Mouse (Mus musculus): ENCODE results near the gene Tcf25. TPM values are rescaled to one million over a fixed set of nuclear protein-coding genes. Genes with fewer than 3 reads are reported as not detected.
A peak's percentile ranks its signal among the peaks of the same experiment; 100 is the strongest.
"Not testable (repeated sequence)": the region's sequence is repeated elsewhere in the genome, so short reads cannot be mapped to it uniquely, and the experiment has no call there.

The Tcf25 gene
- polyA plus RNA-seq, 1 experiment from 2014 or later = 146 TPM

DNA sequence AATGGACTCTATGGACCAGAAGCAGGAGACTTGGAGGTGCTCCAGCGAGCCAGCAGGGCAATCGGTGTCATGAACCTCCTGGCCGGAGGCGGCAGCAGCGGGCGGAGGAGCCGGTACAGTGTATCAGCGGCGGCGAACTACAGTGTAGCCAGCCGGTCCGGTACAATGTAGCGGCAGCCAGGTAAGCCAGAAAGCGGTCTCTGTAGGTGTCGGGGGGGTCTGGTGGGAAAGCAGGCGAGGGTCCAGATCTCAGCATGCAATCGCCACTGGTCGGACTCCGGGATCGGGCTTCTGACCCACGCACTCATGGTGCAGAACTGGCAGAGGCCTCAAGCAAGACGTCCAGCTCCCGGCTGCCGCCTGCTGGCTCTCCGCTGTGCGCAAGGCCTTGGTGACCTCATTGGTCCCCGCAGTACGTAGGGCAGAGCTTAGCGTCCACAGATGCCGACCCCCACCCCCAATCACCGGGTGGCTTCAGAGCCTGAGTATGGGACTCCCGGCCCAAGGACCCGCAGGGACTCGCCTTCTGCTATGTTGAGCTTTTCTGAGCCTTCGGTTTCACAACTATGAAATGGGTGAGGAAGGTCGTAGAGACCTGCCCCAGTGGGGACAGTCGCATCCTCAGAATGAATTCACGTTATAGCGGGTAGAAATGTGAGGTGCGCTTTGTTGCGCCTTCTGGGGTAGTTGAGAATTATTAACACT, 69.5 kb downstream of the Tcf25 start:
- no peaks in the 10 kb centered on the region for H3K27me3 ChIP-seq (ENCODE audit: control insufficient read depth, insufficient read depth, low read length)
- peak overlapping the region; percentile 88 for H3K9ac ChIP-seq (ENCODE audit: low read length)
- peak overlapping the region; percentile 69 for H3K27ac ChIP-seq (replicated peaks)
- H3K36me3 ChIP-seq (ENCODE audit: control insufficient read depth, insufficient read depth, low read length) = no peaks in the 10 kb centered on the region
- no peak for TF ChIP-seq EP300 (optimal IDR thresholded peaks at IDR 0.05)
- TF ChIP-seq CTCF (IDR thresholded peaks at IDR 0.05; ENCODE audit: low read depth) = peak; percentile 73
- no peaks in the 10 kb centered on the region for H3K9me3 ChIP-seq (ENCODE audit: control insufficient read depth, low read length)
- H3K4me1 ChIP-seq (replicated peaks; ENCODE audit: control insufficient read depth, insufficient read depth) = no peaks in the 10 kb centered on the region
- ATAC-seq (ENCODE audit: low FRiP score, low TSS enrichment) = peak; percentile 94
- peak; percentile 94 for DNase-seq (ENCODE audit: low spot score)
- peak overlapping the region; percentile 79 for H3K4me3 ChIP-seq (ENCODE audit: low read depth, low read length)
- peak overlapping the region; percentile 77 for H3K4me2 ChIP-seq (replicated peaks; ENCODE audit: low read depth)
- 2% methylated on average over 41 of the region's 41 CpGs for WGBS

DNA sequence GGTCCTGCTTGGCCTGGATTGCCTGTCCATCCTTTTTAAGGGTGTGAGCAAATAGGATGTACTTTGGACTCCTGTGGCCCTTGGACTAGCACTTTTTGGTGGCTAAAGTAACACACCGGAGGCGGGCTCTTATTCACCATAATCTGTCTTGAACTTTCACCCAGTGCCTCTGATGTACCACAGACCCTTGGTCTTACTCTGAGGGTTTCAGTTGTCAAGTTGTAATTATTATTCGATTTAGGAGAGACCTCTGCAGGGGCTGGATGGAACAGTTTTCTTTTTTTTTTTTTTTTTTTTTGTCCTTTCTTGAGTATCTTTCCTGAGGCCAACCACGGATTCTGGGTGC, 70.0 kb downstream of the Tcf25 start:
- WGBS = 25% methylated on average over 4 of the region's 4 CpGs
- Histone ChIP-seq H3K9ac (ENCODE audit: low read length) (peak overlapping the region; percentile 88), H3K4me1 (replicated peaks; ENCODE audit: control insufficient read depth, insufficient read depth) (no peaks in the 10 kb centered on the region), H3K27me3 (ENCODE audit: control insufficient read depth, insufficient read depth, low read length) (no peaks in the 10 kb centered on the region), H3K27ac (replicated peaks) (peak overlapping the region; percentile 69), H3K4me2 (replicated peaks; ENCODE audit: low read depth) (peak overlapping the region; percentile 77), H3K36me3 (ENCODE audit: control insufficient read depth, insufficient read depth, low read length) (no peaks in the 10 kb centered on the region), H3K4me3 (ENCODE audit: low read depth, low read length) (peak overlapping the region; percentile 79), H3K9me3 (ENCODE audit: control insufficient read depth, low read length) (no peaks in the 10 kb centered on the region)
- ATAC-seq (ENCODE audit: low FRiP score, low TSS enrichment) (no peak), DNase-seq (ENCODE audit: low spot score) (peak; percentile 23)
- TF ChIP-seq EP300 (optimal IDR thresholded peaks at IDR 0.05) = no peak
- no peak for TF ChIP-seq CTCF (IDR thresholded peaks at IDR 0.05; ENCODE audit: low read depth)

DNA sequence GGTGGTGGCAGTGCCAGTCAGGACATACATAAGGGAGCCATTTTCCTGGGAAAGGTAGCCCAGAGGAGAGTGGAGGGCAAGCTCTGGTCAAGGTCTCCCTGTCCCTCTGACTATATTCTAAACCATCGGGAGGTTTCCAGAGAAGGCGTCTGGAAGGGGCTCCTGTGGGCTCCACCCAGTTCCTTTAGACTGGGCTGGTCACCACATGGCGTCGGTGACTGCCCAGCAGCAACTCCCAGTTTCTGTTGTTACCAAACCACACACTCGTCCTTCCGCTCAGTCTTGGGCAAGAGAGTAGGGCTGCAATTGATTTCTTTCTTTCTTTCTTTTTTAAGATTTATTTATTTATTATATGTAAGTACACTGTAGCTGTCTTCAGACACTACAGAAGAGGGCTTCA, 70.6 kb downstream of the Tcf25 start:
- DNase-seq (ENCODE audit: low spot score) = no peak
- Histone ChIP-seq H3K27me3 (ENCODE audit: control insufficient read depth, insufficient read depth, low read length) (no peaks in the 10 kb centered on the region), H3K9me3 (ENCODE audit: control insufficient read depth, low read length) (no peaks in the 10 kb centered on the region), H3K36me3 (ENCODE audit: control insufficient read depth, insufficient read depth, low read length) (no peaks in the 10 kb centered on the region), H3K4me1 (replicated peaks; ENCODE audit: control insufficient read depth, insufficient read depth) (no peaks in the 10 kb centered on the region), H3K4me2 (replicated peaks; ENCODE audit: low read depth) (no peak overlapping the region; the same call in 1 of the 2 replicates), H3K9ac (ENCODE audit: low read length) (no peak overlapping the region), H3K27ac (replicated peaks) (peak overlapping the region; percentile 46; the same call in 1 of the 2 replicates), H3K4me3 (ENCODE audit: low read depth, low read length) (no peak overlapping the region)
- 78% methylated on average over 6 of the region's 6 CpGs for WGBS
- no peak for ATAC-seq (ENCODE audit: low FRiP score, low TSS enrichment)
- TF ChIP-seq CTCF (IDR thresholded peaks at IDR 0.05; ENCODE audit: low read depth) (no peak), EP300 (optimal IDR thresholded peaks at IDR 0.05) (no peak)

DNA sequence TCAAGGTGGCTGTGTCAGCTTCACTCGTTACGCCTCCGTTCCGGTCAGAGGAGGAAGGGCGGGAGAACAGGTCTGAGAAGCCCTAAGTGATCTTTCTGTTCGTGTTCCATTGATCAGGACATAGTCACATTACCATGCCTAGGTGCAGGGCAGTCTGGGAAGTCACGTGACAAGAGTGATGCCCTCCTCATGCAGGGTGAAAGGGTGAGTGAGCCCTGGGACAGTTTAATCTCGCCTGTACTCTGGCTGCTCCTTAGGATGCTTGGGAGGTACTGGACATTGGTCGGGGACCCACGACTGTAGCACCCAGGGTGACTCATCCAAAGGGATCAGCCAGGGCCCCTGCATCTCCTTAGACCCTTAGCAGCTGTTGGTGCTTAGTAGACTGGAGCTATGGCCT, 72.4 kb downstream of the Tcf25 start:
- DNase-seq (ENCODE audit: low spot score) (no peak), ATAC-seq (ENCODE audit: low FRiP score, low TSS enrichment) (no peak)
- no peak overlapping the region for H3K4me3 ChIP-seq (ENCODE audit: low read depth, low read length)
- WGBS = 80% methylated on average over 10 of the region's 10 CpGs
- H3K4me2 ChIP-seq (replicated peaks; ENCODE audit: low read depth) = no peak overlapping the region
- no peak overlapping the region for H3K9ac ChIP-seq (ENCODE audit: low read length)
- no peaks in the 10 kb centered on the region for H3K9me3 ChIP-seq (ENCODE audit: control insufficient read depth, low read length)
- H3K27ac ChIP-seq (replicated peaks) = 0 out of 2 replicates have a peak overlapping the region, but pooled peaks have one; percentile 13
- H3K27me3 ChIP-seq (ENCODE audit: control insufficient read depth, insufficient read depth, low read length) = no peaks in the 10 kb centered on the region
- H3K4me1 ChIP-seq (replicated peaks; ENCODE audit: control insufficient read depth, insufficient read depth) = no peaks in the 10 kb centered on the region
- no peak for TF ChIP-seq EP300 (optimal IDR thresholded peaks at IDR 0.05)
- no peak for TF ChIP-seq CTCF (IDR thresholded peaks at IDR 0.05; ENCODE audit: low read depth)
- H3K36me3 ChIP-seq (ENCODE audit: control insufficient read depth, insufficient read depth, low read length) = no peaks in the 10 kb centered on the region

DNA sequence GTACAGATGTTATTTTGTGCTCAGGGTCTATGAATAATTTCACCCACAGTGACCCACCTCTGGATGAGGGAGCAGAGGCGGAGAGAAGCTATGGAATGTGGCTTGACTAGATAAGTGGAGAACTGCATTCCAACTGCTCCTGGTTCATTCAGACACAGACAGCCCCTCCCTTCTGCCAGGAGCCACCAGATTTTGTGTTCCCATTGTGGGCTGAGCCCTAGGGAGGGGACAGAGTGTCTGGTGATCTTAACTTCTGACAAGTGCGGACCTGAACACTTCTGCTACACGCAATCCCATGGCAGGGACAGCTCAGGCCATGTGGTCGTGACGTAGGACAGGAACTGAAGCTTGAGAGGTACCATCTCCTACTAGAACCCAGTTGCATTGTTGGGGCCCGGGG, 73.2 kb downstream of the Tcf25 start:
- no peaks in the 10 kb centered on the region for H3K9me3 ChIP-seq (ENCODE audit: control insufficient read depth, low read length)
- no peaks in the 10 kb centered on the region for H3K4me1 ChIP-seq (replicated peaks; ENCODE audit: control insufficient read depth, insufficient read depth)
- H3K4me3 ChIP-seq (ENCODE audit: low read depth, low read length) = no peak overlapping the region
- H3K4me2 ChIP-seq (replicated peaks; ENCODE audit: low read depth) = no peak overlapping the region
- H3K9ac ChIP-seq (ENCODE audit: low read length) = no peak overlapping the region
- no peaks in the 10 kb centered on the region for H3K36me3 ChIP-seq (ENCODE audit: control insufficient read depth, insufficient read depth, low read length)
- peak overlapping the region; percentile 53; the same call in 1 of the 2 replicates for H3K27ac ChIP-seq (replicated peaks)
- WGBS = 74% methylated on average over 6 of the region's 6 CpGs
- TF ChIP-seq CTCF (IDR thresholded peaks at IDR 0.05; ENCODE audit: low read depth) = no peak
- TF ChIP-seq EP300 (optimal IDR thresholded peaks at IDR 0.05) = no peak
- ATAC-seq (ENCODE audit: low FRiP score, low TSS enrichment) = no peak
- DNase-seq (ENCODE audit: low spot score) = no peak
- H3K27me3 ChIP-seq (ENCODE audit: control insufficient read depth, insufficient read depth, low read length) = no peaks in the 10 kb centered on the region

DNA sequence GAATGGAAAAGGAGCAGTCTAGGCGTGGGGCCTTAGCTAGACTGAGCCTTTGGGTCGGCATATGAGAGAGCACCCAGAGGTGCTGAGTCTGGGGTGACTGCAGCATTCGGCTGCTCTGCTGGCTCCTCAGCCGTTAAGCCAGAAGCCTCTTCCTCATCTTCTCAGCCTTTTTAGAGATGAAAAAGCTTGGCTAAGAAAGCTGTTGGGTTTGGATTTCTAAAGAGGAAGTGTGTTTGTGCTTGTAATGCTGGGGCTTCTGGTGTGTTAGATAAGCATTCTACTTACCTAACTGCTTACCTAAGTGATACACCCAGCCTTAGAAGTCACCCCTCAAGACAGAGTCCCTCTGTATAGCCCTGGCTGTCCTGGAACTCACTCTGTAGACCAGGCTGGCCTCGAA, 77.2 kb downstream of the Tcf25 start:
- no peaks in the 10 kb centered on the region for H3K4me1 ChIP-seq (replicated peaks; ENCODE audit: control insufficient read depth, insufficient read depth)
- DNase-seq (ENCODE audit: low spot score) (no peak), ATAC-seq (ENCODE audit: low FRiP score, low TSS enrichment) (no peak)
- no peaks in the 10 kb centered on the region for H3K27me3 ChIP-seq (ENCODE audit: control insufficient read depth, insufficient read depth, low read length)
- no peak for TF ChIP-seq CTCF (IDR thresholded peaks at IDR 0.05; ENCODE audit: low read depth)
- H3K9ac ChIP-seq (ENCODE audit: low read length) = no peak overlapping the region
- H3K4me2 ChIP-seq (replicated peaks; ENCODE audit: low read depth) = no peak overlapping the region
- no peaks in the 10 kb centered on the region for H3K9me3 ChIP-seq (ENCODE audit: control insufficient read depth, low read length)
- WGBS = 88% methylated on average over 5 of the region's 5 CpGs
- H3K4me3 ChIP-seq (ENCODE audit: low read depth, low read length) = no peak overlapping the region
- H3K36me3 ChIP-seq (ENCODE audit: control insufficient read depth, insufficient read depth, low read length) = peaks cover 10% of the 10 kb centered on the region; the same call in 1 of the 2 replicates
- H3K27ac ChIP-seq (replicated peaks) = no peak overlapping the region

DNA sequence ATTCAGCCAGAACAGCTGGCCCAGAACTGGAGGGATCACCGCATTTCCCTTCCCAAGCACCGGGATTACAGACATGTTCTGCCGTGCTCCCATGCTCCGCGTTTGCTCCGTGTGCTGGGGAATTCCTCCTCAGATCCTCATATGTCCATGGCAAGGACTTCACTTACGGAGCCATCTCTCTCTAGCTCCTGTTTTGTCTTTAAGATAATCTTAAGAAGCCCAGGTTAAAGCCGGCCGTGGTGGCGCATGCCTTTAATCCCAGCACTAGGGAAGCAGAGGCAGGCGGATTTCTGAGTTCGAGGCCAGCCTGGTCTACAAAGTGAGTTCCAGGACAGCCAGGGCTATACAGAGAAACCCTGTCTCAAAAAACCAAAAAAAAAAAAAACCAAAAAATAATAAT, 78.2 kb downstream of the Tcf25 start:
- H3K27me3 ChIP-seq (ENCODE audit: control insufficient read depth, insufficient read depth, low read length); H3K36me3 ChIP-seq (ENCODE audit: control insufficient read depth, insufficient read depth, low read length); H3K4me3 ChIP-seq (ENCODE audit: low read depth, low read length); H3K9me3 ChIP-seq (ENCODE audit: control insufficient read depth, low read length); H3K9ac ChIP-seq (ENCODE audit: low read length); H3K27ac ChIP-seq (replicated peaks); ATAC-seq (ENCODE audit: low FRiP score, low TSS enrichment); H3K4me1 ChIP-seq (replicated peaks; ENCODE audit: control insufficient read depth, insufficient read depth); H3K4me2 ChIP-seq (replicated peaks; ENCODE audit: low read depth); DNase-seq (ENCODE audit: low spot score): not testable (repeated sequence)
- 96% methylated on average over 12 of the region's 12 CpGs for WGBS

All from stomach, postnatal 0 days (tissue).